Mouse (Mus musculus): ENCODE measurements around the gene Myo9b.

DNA sequence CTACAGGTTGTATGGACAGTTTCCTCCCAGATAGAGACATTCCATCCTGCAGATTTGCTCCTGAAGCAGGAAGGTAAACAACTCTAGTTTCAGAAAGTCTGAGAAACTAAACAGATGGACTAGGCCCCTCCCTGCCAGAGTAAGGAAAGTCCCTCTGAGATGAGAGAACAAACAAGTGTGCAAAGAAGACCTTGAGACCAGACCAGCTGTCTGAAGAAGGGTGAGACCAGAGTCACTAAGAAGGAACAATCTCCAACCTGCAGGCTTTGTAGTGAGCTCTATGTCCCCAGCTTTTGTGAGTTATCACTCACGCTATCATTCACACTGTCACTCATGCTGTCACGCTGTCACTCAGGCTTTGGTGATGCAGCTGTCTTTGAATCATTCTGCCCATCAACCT is 119.2 kb downstream of the Myo9b start:
- TF ChIP-seq POLR2A (IDR thresholded peaks at IDR 0.05; ENCODE audit: borderline replicate concordance, low read depth, low read length): no peak
- no peak for TF ChIP-seq CTCF (IDR thresholded peaks at IDR 0.05; ENCODE audit: low read depth, low read length)

Data from bone marrow macrophage, adult 2 months (primary cell).